Mouse (Mus musculus): ENCODE data around the gene Slc5a11.

GRCm38 (mm10) chr7:123287903-123288302 is 73.3 kb downstream of the Slc5a11 start:
- TF ChIP-seq POLR2A (IDR thresholded peaks at IDR 0.05; ENCODE audit: extremely low read depth, insufficient read depth, low read length) (no peak), CTCF (IDR thresholded peaks at IDR 0.05; ENCODE audit: extremely low read depth, insufficient read depth, low read length) (no peak)

All from cortical plate, adult 2 months (tissue).